Mouse (Mus musculus) hindbrain, embryonic 15.5 days (tissue): ENCODE results near the gene Vmn2r27. TPM values are rescaled to one million over a fixed set of nuclear protein-coding genes. Genes with fewer than 3 reads are reported as not detected.

Source experiments
- polyA plus RNA-seq: library from polyadenylated mRNA; unstranded; fragments of >200 nt; fragmentation: Nextera tagmentation; extraction: Ambion mirVana; gene quantifications from 2 replicates; pipeline ENCODE4 v1.2.1, GENCODE M21; 2015

The Vmn2r27 gene
- polyA plus RNA-seq, 1 experiment from 2014 or later = not detected

Other genes starting within 250 kb of the Vmn2r27 start
- not detected in 2 replicates for gene Vmn2r26, start 207.3 kb downstream of the Vmn2r27 start, polyA plus RNA-seq
- 0.66 and 0.93 TPM in 2 replicates for gene Cd163, start 72.8 kb upstream of the Vmn2r27 start, polyA plus RNA-seq
- 63.5 and 69.6 TPM in 2 replicates for gene Pex5, start 183.2 kb upstream of the Vmn2r27 start, polyA plus RNA-seq
- gene Clstn3, start 232.9 kb upstream of the Vmn2r27 start, polyA plus RNA-seq = 138 and 148 TPM in 2 replicates